Comparison of ENCODE assay signal across 19 mouse cellular contexts in genomic region chr7:101085779-101086178, GRCm38 (mm10). TPM values are rescaled to one million over a fixed set of nuclear protein-coding genes. Genes with fewer than 3 reads are reported as not detected.
DNase-seq lines count a peak whose midpoint lies in the region; ATAC-seq and TF ChIP-seq lines count a peak whose summit lies in the region.
"Had no signal": no experiment of that assay in that cellular context is flagged by ENCODE, and none has a peak within 500 bp of the region (broad histone marks: within the 10 kb centered on the region; RNA-seq: fewer than 3 reads in every experiment).

No protein-coding gene starts in this region.

- DNase-seq in heart, adult 2 months: peak; percentile 41 to 54
- no peak for DNase-seq in heart, postnatal 4 days
- DNase-seq in heart, adult 9 months (ENCODE audit: low spot score in 2 of 2): peak; percentile 64 to 77
- DNase-seq in urinary bladder, postnatal 14 days (ENCODE audit: low spot score): no peak
- DNase-seq in embryo, embryonic 9.5 days (ENCODE audit: extremely low spot score): no peak
- DNase-seq: cerebellum, adult 2 months; kidney, adult 9 months; kidney, postnatal 36 days; lung, postnatal 10 days; thymus, postnatal 36 days had no signal

- intact Hi-C loops in heart, adult 2 months (cut with DNase I): no loop called here

- no peak for ATAC-seq in intestine, embryonic 15.5 days
- ATAC-seq: midbrain, embryonic 13.5 days had no signal

- peak; percentile 63; the same call in 1 of the 2 replicates for TF ChIP-seq EP300 in heart, adult 2 months (IDR thresholded peaks at IDR 0.05; ENCODE audit: insufficient read depth, low read depth, low read length)

- no peak for TF ChIP-seq CTCF in heart, adult 2 months (IDR thresholded peaks at IDR 0.05)
- TF ChIP-seq CTCF in small intestine, adult 2 months (IDR thresholded peaks at IDR 0.05; ENCODE audit: extremely low read depth, insufficient read length, insufficient replicate concordance, low read depth, low read length): no peak

- peak overlapping the region; percentile 72 for H3K27ac ChIP-seq in heart, adult 2 months
- H3K27ac ChIP-seq in intestine, embryonic 15.5 days: peak overlapping the region; percentile 44; the same call in 1 of the 2 replicates
- peak overlapping the region; percentile 83 for H3K27ac ChIP-seq in small intestine, adult 2 months (ENCODE audit: insufficient read depth, low read depth, low read length)
- H3K27ac ChIP-seq: embryonic facial prominence, embryonic 10.5 days; forebrain, embryonic 12.5 days; hindbrain, embryonic 12.5 days; left cerebral cortex, adult 2 months; limb, embryonic 10.5 days; liver, embryonic 15.5 days; midbrain, embryonic 13.5 days had no signal

- no peak for TF ChIP-seq POLR2A in heart, adult 2 months (IDR thresholded peaks at IDR 0.05; ENCODE audit: insufficient read depth, low read depth, low read length)
- TF ChIP-seq POLR2A in small intestine, adult 2 months (IDR thresholded peaks at IDR 0.05; ENCODE audit: low read depth, low read length): no peak

- no peak overlapping the region; the same call in 1 of the 2 replicates for H3K9ac ChIP-seq in heart, adult 2 months (ENCODE audit: low read depth, low read length)
- no peak overlapping the region for H3K9ac ChIP-seq in intestine, embryonic 15.5 days
- H3K9ac ChIP-seq: forebrain, embryonic 12.5 days; hindbrain, embryonic 12.5 days; liver, embryonic 15.5 days; midbrain, embryonic 13.5 days had no signal

- no peaks in the 10 kb centered on the region for H3K9me3 ChIP-seq in intestine, embryonic 15.5 days
- H3K9me3 ChIP-seq: embryonic facial prominence, embryonic 10.5 days; forebrain, embryonic 12.5 days; limb, embryonic 10.5 days; liver, embryonic 15.5 days; midbrain, embryonic 13.5 days had no signal

- peaks cover 11% of the 10 kb centered on the region for H3K36me3 ChIP-seq in heart, adult 2 months (ENCODE audit: control insufficient read depth, insufficient read depth, low read length)
- no peaks in the 10 kb centered on the region for H3K36me3 ChIP-seq in intestine, embryonic 15.5 days
- no peaks in the 10 kb centered on the region for H3K36me3 ChIP-seq in small intestine, adult 2 months (ENCODE audit: control insufficient read depth, insufficient read depth, low read length)
- H3K36me3 ChIP-seq: embryonic facial prominence, embryonic 10.5 days; forebrain, embryonic 12.5 days; hindbrain, embryonic 12.5 days; limb, embryonic 10.5 days; liver, embryonic 15.5 days; midbrain, embryonic 13.5 days had no signal

- H3K4me3 ChIP-seq in heart, adult 2 months: no peak overlapping the region
- H3K4me3 ChIP-seq in intestine, embryonic 15.5 days (replicated peaks): no peak overlapping the region
- no peak overlapping the region for H3K4me3 ChIP-seq in small intestine, adult 2 months (ENCODE audit: low read depth, low read length)
- H3K4me3 ChIP-seq: embryonic facial prominence, embryonic 10.5 days; forebrain, embryonic 12.5 days; hindbrain, embryonic 12.5 days; left cerebral cortex, adult 2 months; limb, embryonic 10.5 days; liver, embryonic 15.5 days; midbrain, embryonic 13.5 days had no signal

- no peaks in the 10 kb centered on the region for H3K79me2 ChIP-seq in heart, adult 2 months (replicated peaks; ENCODE audit: control insufficient read depth, insufficient read depth, low read length)

- WGBS in heart, adult 2 months: 24% methylated on average over 4 of the region's 4 CpGs
- 52% methylated on average over 4 of the region's 4 CpGs for WGBS in intestine, embryonic 15.5 days
- 37% methylated on average over 4 of the region's 4 CpGs for WGBS in small intestine, adult 2 months

- no peak overlapping the region for H3K4me2 ChIP-seq in intestine, embryonic 15.5 days (replicated peaks)
- H3K4me2 ChIP-seq: forebrain, embryonic 12.5 days; hindbrain, embryonic 12.5 days; liver, embryonic 15.5 days; midbrain, embryonic 13.5 days had no signal

- H3K4me1 ChIP-seq in heart, adult 2 months (ENCODE audit: control insufficient read depth, insufficient read depth, low read length): peaks cover 18% of the 10 kb centered on the region
- H3K4me1 ChIP-seq in intestine, embryonic 15.5 days (replicated peaks): 0 out of 2 replicates have a peak, but pooled peaks cover 22% of the 10 kb centered on the region
- peaks cover 23% of the 10 kb centered on the region; the same call in 1 of the 2 replicates for H3K4me1 ChIP-seq in small intestine, adult 2 months (ENCODE audit: control insufficient read depth, insufficient read depth, insufficient read length, low read length)
- H3K4me1 ChIP-seq: embryonic facial prominence, embryonic 10.5 days; forebrain, embryonic 12.5 days; hindbrain, embryonic 12.5 days; midbrain, embryonic 13.5 days had no signal

- no peaks in the 10 kb centered on the region for H3K27me3 ChIP-seq in heart, adult 2 months (ENCODE audit: control insufficient read depth, insufficient read depth, low read length)
- no peaks in the 10 kb centered on the region for H3K27me3 ChIP-seq in intestine, embryonic 15.5 days (replicated peaks)
- no peaks in the 10 kb centered on the region for H3K27me3 ChIP-seq in small intestine, adult 2 months (ENCODE audit: control insufficient read depth, insufficient read depth, low read length)
- H3K27me3 ChIP-seq: forebrain, embryonic 12.5 days; hindbrain, embryonic 12.5 days; liver, embryonic 15.5 days; midbrain, embryonic 13.5 days had no signal

RNA-seq across cellular contexts. Expression of gene Fchsd2, which starts 6.9 kb away (rescaled TPM):
- total RNA-seq in heart, adult 2 months (2021): 10 to 100 TPM; 20.9 to 22.4 TPM
- polyA plus RNA-seq in heart, adult 2 months (2012; rRNA removed): 5.6 and 8.1 TPM in 2 replicates
- total RNA-seq in heart, postnatal 4 days (2021): 10 to 100 TPM; 20.4 to 22.1 TPM
- 20.3 and 21.0 TPM in 2 replicates for polyA plus RNA-seq in intestine, embryonic 15.5 days (2015; fragmentation: Nextera tagmentation; extraction: Ambion mirVana)
- 3.3 and 6.9 TPM in 2 replicates for polyA plus RNA-seq in small intestine, adult 2 months (2012; rRNA removed)

Comparison
In these comparisons a context has a peak if more than half of its experiments do, and no peak if none do; other contexts are left out.
1. DNase-seq: peak in heart, adult 2 months (2 of 2) and heart, adult 9 months (2 of 2); none in heart, postnatal 4 days (single experiment), urinary bladder, postnatal 14 days (single experiment) and embryo, embryonic 9.5 days (single experiment).
2. Peak in every context shown above with its lines, with median percentiles within 50 percentile points of each other: H3K27ac ChIP-seq.